Mouse (Mus musculus) heart, postnatal 0 days (tissue): Measurements from ENCODE around the gene Slain1. TPM values are rescaled to one million over a fixed set of nuclear protein-coding genes. Genes with fewer than 3 reads are reported as not detected.
A peak's percentile ranks its signal among the peaks of the same experiment; 100 is the strongest.

ENCODE experiments used
- ATAC-seq: fragments of 200-750 bp; cut with Nextera tagmentation; 2 replicates; pipeline ENCODE4 v1.8.0; 2017; ENCODE audit warnings: low read depth, moderate number of reproducible peaks, moderate library complexity; ENCODE audit not compliant: insufficient read depth
- DNase-seq: peaks from one replicate; pipeline ENCODE4 v3.0.0-alpha.2; 2016; ENCODE audit warnings: low spot score
- H3K27ac ChIP-seq: fragments of 300-500 bp; sonication (generic); 2 replicates; pipeline ENCODE4 v1.5.1; 2014; ENCODE audit warnings: low read depth, mild to moderate bottlenecking
- H3K27me3 ChIP-seq: fragments of 300-500 bp; sonication (generic); 2 replicates; pipeline ENCODE4 v1.6.1; 2014; ENCODE audit warnings: low read length, mixed read lengths; ENCODE audit not compliant: control insufficient read depth, insufficient read depth
- H3K36me3 ChIP-seq: fragments of 300-500 bp; sonication (generic); replicated peaks from 2 replicates; pipeline ENCODE4 v1.6.1; 2014; ENCODE audit warnings: low read length, mixed read lengths; ENCODE audit not compliant: control insufficient read depth, insufficient read depth
- H3K4me1 ChIP-seq: fragments of 300-500 bp; sonication (generic); 2 replicates; pipeline ENCODE4 v1.6.1; 2014; ENCODE audit warnings: antibody characterized with exemption; ENCODE audit not compliant: control insufficient read depth, insufficient read depth
- H3K4me2 ChIP-seq: fragments of 300-500 bp; sonication (generic); 2 replicates; pipeline ENCODE4 v1.6.1; 2014; ENCODE audit warnings: low read depth, mild to moderate bottlenecking, low read length, moderate library complexity
- H3K4me3 ChIP-seq: fragments of 300-500 bp; sonication (generic); 2 replicates; pipeline ENCODE4 v1.5.1; 2014; ENCODE audit warnings: low read depth, low read length
- H3K9ac ChIP-seq: fragments of 300-500 bp; sonication (generic); replicated peaks from 2 replicates; pipeline ENCODE4 v1.6.1; 2014; ENCODE audit warnings: low read depth, low read length, mixed read lengths
- H3K9me3 ChIP-seq: fragments of 300-500 bp; sonication (generic); replicated peaks from 2 replicates; pipeline ENCODE4 v1.6.1; 2016; ENCODE audit warnings: low read length; ENCODE audit not compliant: control insufficient read depth
- CTCF ChIP-seq: IDR thresholded peaks from 2 replicates; pipeline ENCODE4 v1.5.1; 2016; ENCODE audit warnings: antibody characterized with exemption, control low read depth, low read depth
- EP300 ChIP-seq: IDR thresholded peaks from 2 replicates; pipeline ENCODE4 v1.6.1; 2016; ENCODE audit warnings: antibody characterized with exemption, low read depth
- WGBS: fragments of 180-500 bp; shearing (Covaris S2); extraction: QIAGEN DNeasy Blood & Tissue Kit; methylation state at CpG from one replicate; pipeline ENCODE4 v1.1.7; 2014; 5-methylcytosine and 5-hydroxymethylcytosine counted together
- polyA plus RNA-seq: library from polyadenylated mRNA; unstranded; fragments of >200 nt; fragmentation: Nextera tagmentation; extraction: Ambion mirVana; gene quantifications from 2 replicates; pipeline ENCODE4 v1.2.1, GENCODE M21; 2015
- total RNA-seq: library from RNA; depleted of rRNA; stranded (reverse); fragments of >200 nt; gene quantifications from 2 replicates; pipeline ENCODE4 v1.2.3, GENCODE M21; 2014; ENCODE audit warnings: low replicate concordance

The Slain1 gene
- total and polyA plus RNA-seq, 2 experiments from 2014 or later = 0.16 TPM; not detected in 1

DNA sequence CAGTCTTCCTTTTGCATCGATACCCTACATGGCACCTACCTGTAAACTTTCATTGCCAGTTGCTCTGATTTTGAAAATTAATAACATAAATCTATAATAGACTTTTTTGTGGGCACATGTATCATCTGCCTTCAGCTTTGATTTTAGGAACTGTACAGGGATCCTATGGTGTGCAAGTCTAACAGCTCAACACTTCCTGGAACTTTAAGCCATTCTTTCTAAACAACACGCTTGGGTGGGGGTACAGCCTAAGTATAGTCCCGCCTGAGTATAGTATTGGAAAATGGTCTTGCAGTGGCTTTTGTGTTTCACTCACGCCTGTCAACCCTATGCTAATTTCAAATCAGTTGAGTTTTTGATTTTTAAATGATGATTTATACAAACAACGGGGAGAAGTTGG is 2.5 kb downstream of the Slain1 start:
- DNase-seq (no peak), ATAC-seq (no peak)
- 0 out of 2 replicates have a peak, but pooled peaks cover 10% of the 10 kb centered on the region for H3K4me1 ChIP-seq
- no peak overlapping the region for H3K9ac ChIP-seq
- TF ChIP-seq CTCF (no peak), EP300 (no peak)
- H3K27ac ChIP-seq = no peak overlapping the region
- H3K4me2 ChIP-seq = no peak overlapping the region
- 85% methylated on average over 5 of the region's 5 CpGs for WGBS
- peaks cover 40% of the 10 kb centered on the region for H3K27me3 ChIP-seq
- H3K9me3 ChIP-seq = no peaks in the 10 kb centered on the region
- no peaks in the 10 kb centered on the region for H3K36me3 ChIP-seq
- H3K4me3 ChIP-seq = no peak overlapping the region

GRCm38 (mm10) chr14:103653800-103654199 is 3.8 kb downstream of the Slain1 start:
- H3K4me3 ChIP-seq = no peak overlapping the region
- H3K4me2 ChIP-seq = peak overlapping the region; percentile 1; the same call in 1 of the 2 replicates
- WGBS = 62% methylated on average over 5 of the region's 5 CpGs
- DNase-seq (no peak), ATAC-seq (no peak)
- no peak overlapping the region for H3K9ac ChIP-seq
- peaks cover 35% of the 10 kb centered on the region for H3K27me3 ChIP-seq
- H3K27ac ChIP-seq = no peak overlapping the region
- H3K36me3 ChIP-seq = no peaks in the 10 kb centered on the region
- no peaks in the 10 kb centered on the region for H3K9me3 ChIP-seq
- 0 out of 2 replicates have a peak, but pooled peaks cover 10% of the 10 kb centered on the region for H3K4me1 ChIP-seq
- no peak for TF ChIP-seq EP300
- no peak for TF ChIP-seq CTCF

- no peak for TF ChIP-seq EP300
- no peak for TF ChIP-seq CTCF
- no peak for ATAC-seq
These were observed 5.4 kb downstream of the Slain1 start for GRCm38 (mm10) chr14:103655448-103655847.

DNA sequence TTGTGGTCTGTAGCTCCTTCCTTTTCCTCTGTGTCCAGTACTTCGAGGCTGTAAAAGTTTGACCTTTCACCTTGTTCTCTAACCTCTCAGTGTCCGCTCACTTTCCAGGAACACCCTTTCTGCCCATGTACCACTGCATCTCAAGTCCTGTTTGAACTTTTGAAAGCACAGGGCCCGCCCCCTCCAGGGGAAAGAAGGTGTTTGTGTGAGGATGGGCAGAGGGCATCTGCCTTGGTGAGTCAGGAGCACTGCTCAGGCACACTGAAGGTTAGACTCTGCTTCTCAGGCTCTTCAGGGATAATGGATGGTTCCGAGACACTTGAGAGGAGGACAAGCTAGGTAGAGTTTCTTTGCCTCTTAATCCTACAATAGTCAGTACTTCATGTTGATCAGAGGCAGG is 7.8 kb downstream of the Slain1 start:
- TF ChIP-seq EP300 (no peak), CTCF (no peak)
- 75% methylated on average over 4 of the region's 4 CpGs for WGBS
- Histone ChIP-seq H3K9me3 (no peaks in the 10 kb centered on the region), H3K27ac (no peak overlapping the region), H3K4me1 (no peaks in the 10 kb centered on the region), H3K36me3 (no peaks in the 10 kb centered on the region), H3K9ac (no peak overlapping the region), H3K4me2 (no peak overlapping the region), H3K4me3 (no peak overlapping the region), H3K27me3 (no peaks in the 10 kb centered on the region)
- ATAC-seq = no peak
- DNase-seq = no peak

More at GRCm38 (mm10) chr14:103655448-103655847, 5.4 kb downstream of the Slain1 start:
- DNase-seq = no peak
- no peak overlapping the region for H3K4me2 ChIP-seq
- 0 out of 2 replicates have a peak, but pooled peaks cover 6% of the 10 kb centered on the region for H3K4me1 ChIP-seq
- no peaks in the 10 kb centered on the region for H3K9me3 ChIP-seq
- no peak overlapping the region for H3K4me3 ChIP-seq
- no peak overlapping the region for H3K27ac ChIP-seq
- H3K36me3 ChIP-seq = no peaks in the 10 kb centered on the region
- H3K9ac ChIP-seq = no peak overlapping the region
- H3K27me3 ChIP-seq = peaks cover 20% of the 10 kb centered on the region
- 45% methylated on average over 5 of the region's 5 CpGs for WGBS

- no peaks in the 10 kb centered on the region for H3K27me3 ChIP-seq
- H3K27ac ChIP-seq = no peak overlapping the region
- TF ChIP-seq CTCF (no peak), EP300 (no peak)
- no peak overlapping the region for H3K4me3 ChIP-seq
- ATAC-seq (no peak), DNase-seq (no peak)
- H3K9ac ChIP-seq = no peak overlapping the region
- H3K4me1 ChIP-seq = no peaks in the 10 kb centered on the region
- no peaks in the 10 kb centered on the region for H3K9me3 ChIP-seq
- no peaks in the 10 kb centered on the region for H3K36me3 ChIP-seq
- WGBS = 83% methylated on average over 7 of the region's 7 CpGs
- no peak overlapping the region for H3K4me2 ChIP-seq
These were observed 13.0 kb downstream of the Slain1 start for GRCm38 (mm10) chr14:103663026-103663425.

- TF ChIP-seq EP300 (no peak), CTCF (no peak)
- no peak for DNase-seq
- Histone ChIP-seq H3K4me1 (no peaks in the 10 kb centered on the region), H3K4me2 (no peak overlapping the region), H3K27ac (no peak overlapping the region), H3K27me3 (no peaks in the 10 kb centered on the region), H3K4me3 (no peak overlapping the region), H3K9ac (no peak overlapping the region), H3K36me3 (no peaks in the 10 kb centered on the region), H3K9me3 (no peaks in the 10 kb centered on the region)
- ATAC-seq = no peak
- WGBS = 36% methylated on average over 4 of the region's 4 CpGs
These were observed 14.4 kb downstream of the Slain1 start for GRCm38 (mm10) chr14:103664391-103664790.
